In the genomic region with DNA sequence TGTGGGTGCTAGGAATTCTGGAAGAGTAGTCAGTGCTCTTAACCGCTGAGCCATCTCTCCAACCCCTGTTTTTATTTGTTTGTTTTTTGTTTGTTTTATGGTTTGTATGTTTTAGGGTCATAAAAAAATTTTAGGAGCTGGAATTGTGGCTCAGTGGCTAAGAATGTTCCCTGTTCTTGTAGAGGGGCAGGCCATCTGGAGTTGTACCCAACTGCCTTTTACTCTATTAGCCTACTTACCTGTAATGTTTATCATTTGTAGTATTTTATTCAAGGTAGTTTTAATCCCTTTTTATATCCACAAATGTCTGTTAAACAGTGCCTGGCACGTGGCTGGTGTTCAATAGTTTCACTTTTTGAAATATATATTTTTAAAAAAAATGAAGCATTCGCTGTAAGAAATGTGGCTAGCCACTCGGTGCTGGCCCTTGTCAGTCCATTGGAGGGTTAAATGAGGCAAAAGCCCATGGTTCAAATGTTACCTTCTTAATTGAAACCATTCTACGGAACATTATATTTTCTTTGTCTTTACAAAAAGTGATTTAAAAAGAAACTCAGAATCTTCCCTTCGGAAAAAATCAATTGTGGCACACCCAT, we compare ENCODE assay signal across 8 mouse cellular contexts. TPM values are rescaled to one million over a fixed set of nuclear protein-coding genes. Genes with fewer than 3 reads are reported as not detected.
A peak's percentile ranks its signal among the peaks of the same experiment; 100 is the strongest.
DNase-seq lines count a peak whose midpoint lies in the region; ATAC-seq and TF ChIP-seq lines count a peak whose summit lies in the region.

No protein-coding gene starts in this region.

- WGBS in lung, postnatal 0 days: 14% methylated on average over 6 of the region's 6 CpGs
- WGBS in limb, embryonic 11.5 days: 17% methylated on average over 6 of the region's 6 CpGs
- 11% methylated on average over 6 of the region's 6 CpGs for WGBS in olfactory bulb, adult 2 months

- TF ChIP-seq POLR2A in olfactory bulb, adult 2 months (IDR thresholded peaks at IDR 0.05; ENCODE audit: insufficient read depth, low read depth, low read length): no peak

- peak overlapping the region; percentile 43 for H3K4me2 ChIP-seq in lung, postnatal 0 days (replicated peaks; ENCODE audit: low read depth, low read length)
- H3K4me2 ChIP-seq in limb, embryonic 11.5 days (ENCODE audit: low read depth, severe bottlenecking): peak overlapping the region; percentile 42

- peaks cover 9% of the 10 kb centered on the region; the same call in 1 of the 2 replicates for H3K4me1 ChIP-seq in lung, postnatal 0 days (ENCODE audit: insufficient read depth, low read depth, low read length)
- peaks cover 58% of the 10 kb centered on the region for H3K4me1 ChIP-seq in erythroblast, embryonic 14.5 days (ENCODE audit: control insufficient read depth)
- peaks cover 9% of the 10 kb centered on the region for H3K4me1 ChIP-seq in limb, embryonic 11.5 days (ENCODE audit: control insufficient read depth, insufficient read depth, low read length)
- peaks cover 2% of the 10 kb centered on the region; the same call in 1 of the 2 replicates for H3K4me1 ChIP-seq in olfactory bulb, adult 2 months (ENCODE audit: control insufficient read depth, insufficient read depth, low read length)

- no peak for TF ChIP-seq CTCF in lung, postnatal 0 days (IDR thresholded peaks at IDR 0.05)
- no peak for TF ChIP-seq CTCF in olfactory bulb, adult 2 months (IDR thresholded peaks at IDR 0.05; ENCODE audit: insufficient read depth, low read depth, low read length)

- no peaks in the 10 kb centered on the region for H3K27me3 ChIP-seq in lung, postnatal 0 days (replicated peaks; ENCODE audit: insufficient read depth, low read length)
- peaks cover 6% of the 10 kb centered on the region for H3K27me3 ChIP-seq in erythroblast, embryonic 14.5 days (ENCODE audit: control insufficient read depth)
- H3K27me3 ChIP-seq in limb, embryonic 11.5 days (ENCODE audit: control insufficient read depth, insufficient read depth, low read length): no peaks in the 10 kb centered on the region

- no peak overlapping the region for H3K27ac ChIP-seq in lung, postnatal 0 days (ENCODE audit: low read length)
- no peak overlapping the region for H3K27ac ChIP-seq in limb, embryonic 11.5 days (replicated peaks; ENCODE audit: low read depth, low read length)
- no peak overlapping the region for H3K27ac ChIP-seq in olfactory bulb, adult 2 months (ENCODE audit: insufficient read depth, low read depth, low read length)

- DNase-seq in lung, postnatal 0 days (ENCODE audit: low spot score): no peak
- DNase-seq in lung, postnatal 25 days (ENCODE audit: low spot score): no peak
- DNase-seq in limb, embryonic 11.5 days (ENCODE audit: low spot score): no peak
- no peak for DNase-seq in urinary bladder, postnatal 36 days (ENCODE audit: low spot score in 2 of 2)
- no peak for DNase-seq in layer of hippocampus, postnatal 14 days (ENCODE audit: low spot score in 2 of 2)
- no peak for DNase-seq in right cerebral cortex, postnatal 14 days

- no peaks in the 10 kb centered on the region for H3K36me3 ChIP-seq in lung, postnatal 0 days (ENCODE audit: insufficient read depth, low read length)
- H3K36me3 ChIP-seq in erythroblast, embryonic 14.5 days (ENCODE audit: control insufficient read depth): peaks cover 7% of the 10 kb centered on the region
- no peaks in the 10 kb centered on the region for H3K36me3 ChIP-seq in limb, embryonic 11.5 days (ENCODE audit: control insufficient read depth, insufficient read depth, low read length)

- no peak for TF ChIP-seq EP300 in lung, postnatal 0 days (IDR thresholded peaks at IDR 0.05)

- H3K4me3 ChIP-seq in lung, postnatal 0 days (ENCODE audit: low read depth, low read length): peak overlapping the region; percentile 97; the same call in 1 of the 2 replicates
- peak overlapping the region; percentile 89 for H3K4me3 ChIP-seq in erythroblast, embryonic 14.5 days (replicated peaks)
- H3K4me3 ChIP-seq in limb, embryonic 11.5 days (ENCODE audit: low read depth, low read length): peak overlapping the region; percentile 96
- H3K4me3 ChIP-seq in olfactory bulb, adult 2 months (ENCODE audit: insufficient read depth, low read depth, low read length): peak overlapping the region; percentile 83

- no peak overlapping the region for H3K9ac ChIP-seq in lung, postnatal 0 days (replicated peaks; ENCODE audit: low read depth)
- H3K9ac ChIP-seq in limb, embryonic 11.5 days (ENCODE audit: low read length): no peak overlapping the region

- no peaks in the 10 kb centered on the region for H3K9me3 ChIP-seq in lung, postnatal 0 days (ENCODE audit: low read length)
- H3K9me3 ChIP-seq in erythroblast, embryonic 14.5 days (ENCODE audit: control insufficient read depth, low read length): no peaks in the 10 kb centered on the region
- H3K9me3 ChIP-seq in limb, embryonic 11.5 days (ENCODE audit: control insufficient read depth, low read length): no peaks in the 10 kb centered on the region

- peak; percentile 2 for ATAC-seq in lung, postnatal 0 days
- ATAC-seq in limb, embryonic 11.5 days (ENCODE audit: insufficient number of reproducible peaks, low FRiP score, low TSS enrichment, low read depth): peak; percentile 4; the same call in 1 of the 2 replicates

RNA-seq across cellular contexts. Expression of gene Eif4b, which starts 0.5 kb away (rescaled TPM):
- 54.0 and 61.8 TPM in 2 replicates for polyA plus RNA-seq in lung, postnatal 0 days (2015; fragmentation: Nextera tagmentation; extraction: Ambion mirVana)
- polyA plus RNA-seq in erythroblast, embryonic 14.5 days (2012): 8.2 and 8.3 TPM in 2 replicates
- 131 and 141 TPM in 2 replicates for polyA plus RNA-seq in limb, embryonic 11.5 days (2014; fragmentation: Nextera tagmentation; extraction: Ambion mirVana)
- polyA plus RNA-seq in olfactory bulb, adult 2 months (2012; ENCODE audit: insufficient read depth, insufficient read length, low replicate concordance, missing spikeins): 618 TPM in 1 of 2 replicates, not detected in the other
- total RNA-seq in layer of hippocampus, postnatal 14 days (2021): 100 to 1,000 TPM; 179 to 184 TPM

RNA-seq across cellular contexts. Expression of gene Tns2, which starts 27.2 kb away (rescaled TPM):
- polyA plus RNA-seq in lung, postnatal 0 days (2015; fragmentation: Nextera tagmentation; extraction: Ambion mirVana): 48.7 and 51.6 TPM in 2 replicates
- polyA plus RNA-seq in erythroblast, embryonic 14.5 days (2012): 0.04 and 0.05 TPM in 2 replicates
- polyA plus RNA-seq in limb, embryonic 11.5 days (2014; fragmentation: Nextera tagmentation; extraction: Ambion mirVana): 14.6 and 15.6 TPM in 2 replicates
- not detected in 2 replicates for polyA plus RNA-seq in olfactory bulb, adult 2 months (2012; ENCODE audit: insufficient read depth, insufficient read length, low replicate concordance, missing spikeins)
- 10 to 100 TPM; 10.0 to 15.8 TPM for total RNA-seq in layer of hippocampus, postnatal 14 days (2021)

RNA-seq across cellular contexts. Expression of gene Krt18, which starts 45.1 kb away (rescaled TPM):
- polyA plus RNA-seq in lung, postnatal 0 days (2015; fragmentation: Nextera tagmentation; extraction: Ambion mirVana): 235 and 248 TPM in 2 replicates
- polyA plus RNA-seq in erythroblast, embryonic 14.5 days (2012): 0.13 TPM in 1 of 2 replicates, not detected in the other
- 26.8 and 30.1 TPM in 2 replicates for polyA plus RNA-seq in limb, embryonic 11.5 days (2014; fragmentation: Nextera tagmentation; extraction: Ambion mirVana)
- not detected in 2 replicates for polyA plus RNA-seq in olfactory bulb, adult 2 months (2012; ENCODE audit: insufficient read depth, insufficient read length, low replicate concordance, missing spikeins)
- 1 to 10 TPM in 1 of 2 experiments, under 1 TPM in 1; 0.45 to 3.4 TPM for total RNA-seq in layer of hippocampus, postnatal 14 days (2021)

Comparison
In these comparisons a context has a peak if more than half of its experiments do, and no peak if none do; other contexts are left out.
1. RNA of gene Tns2, which starts 27.2 kb away (polyA plus RNA-seq): 48.7 to 51.6 TPM in lung, postnatal 0 days and 14.6 to 15.6 TPM in limb, embryonic 11.5 days; 0.04 to 0.05 TPM in erythroblast, embryonic 14.5 days and not detected in olfactory bulb, adult 2 months; every median in the first group is over 10 times any median in the second.
2. Peak in every context shown above with its lines, with median percentiles within 50 percentile points of each other: H3K4me3 ChIP-seq.